In genomic region chr16:93374669-93375068, GRCm38 (mm10) we compare ENCODE assay signal across 11 mouse cellular contexts.
DNase-seq lines count a peak whose midpoint lies in the region; ATAC-seq and TF ChIP-seq lines count a peak whose summit lies in the region.
"Had no signal": no experiment of that assay in that cellular context is flagged by ENCODE, and none has a peak within 500 bp of the region (broad histone marks: within the 10 kb centered on the region; RNA-seq: fewer than 3 reads in every experiment).

No protein-coding gene starts in this region.

- intact Hi-C loops in left cerebral cortex, postnatal 4 days (cut with DNase I): no loop called here

- 0 out of 2 replicates have a peak, but pooled peaks cover 2% of the 10 kb centered on the region for H3K27me3 ChIP-seq in heart, embryonic 11.5 days (ENCODE audit: control insufficient read depth, insufficient read depth, low read length)
- H3K27me3 ChIP-seq in heart, embryonic 12.5 days (replicated peaks): peaks cover 19% of the 10 kb centered on the region; the same call in 1 of the 2 replicates
- no peaks in the 10 kb centered on the region for H3K27me3 ChIP-seq in thymus, adult 2 months (ENCODE audit: control insufficient read depth, insufficient read depth, low read length)

- no peak overlapping the region for H3K27ac ChIP-seq in heart, embryonic 11.5 days (ENCODE audit: low read depth, low read length)
- H3K27ac ChIP-seq in heart, embryonic 12.5 days (ENCODE audit: poor library complexity, severe bottlenecking): no peak overlapping the region
- no peak overlapping the region for H3K27ac ChIP-seq in thymus, adult 2 months (ENCODE audit: control insufficient read depth, insufficient read depth, low read length)
- H3K27ac ChIP-seq: macrophage had no signal

- H3K9me3 ChIP-seq in heart, embryonic 11.5 days (replicated peaks; ENCODE audit: control insufficient read depth, low read length): no peaks in the 10 kb centered on the region
- H3K9me3 ChIP-seq in heart, embryonic 12.5 days (replicated peaks): no peaks in the 10 kb centered on the region

- H3K36me3 ChIP-seq in heart, embryonic 11.5 days (ENCODE audit: control insufficient read depth, insufficient read depth, low read length): no peaks in the 10 kb centered on the region
- no peaks in the 10 kb centered on the region for H3K36me3 ChIP-seq in heart, embryonic 12.5 days
- H3K36me3 ChIP-seq in thymus, adult 2 months (ENCODE audit: control insufficient read depth, insufficient read depth, low read length): no peaks in the 10 kb centered on the region

- no peak overlapping the region for H3K4me2 ChIP-seq in heart, embryonic 11.5 days
- no peak overlapping the region for H3K4me2 ChIP-seq in heart, embryonic 12.5 days

- no peak overlapping the region for H3K4me3 ChIP-seq in heart, embryonic 11.5 days (ENCODE audit: low read depth, low read length)
- H3K4me3 ChIP-seq in heart, embryonic 12.5 days: no peak overlapping the region
- no peak overlapping the region for H3K4me3 ChIP-seq in thymus, adult 2 months (ENCODE audit: control insufficient read depth, insufficient read depth, low read length)

- peak; percentile 23 for DNase-seq in left cerebral cortex, adult 18-20 months (ENCODE audit: low spot score in 2 of 2)
- DNase-seq in left cerebral cortex, postnatal 4 days: no peak
- peak; percentile 50 for DNase-seq in NIH3T3 (ENCODE audit: low read depth)
- DNase-seq in kidney, postnatal 4 days: peak; percentile 68 to 77
- DNase-seq in thymus, adult 2 months: no peak
- DNase-seq: forebrain, postnatal 0 days; spleen, adult 18-20 months had no signal

- peaks cover 4% of the 10 kb centered on the region for H3K4me1 ChIP-seq in heart, embryonic 11.5 days (ENCODE audit: control insufficient read depth, insufficient read depth, low read length)
- H3K4me1 ChIP-seq in heart, embryonic 12.5 days (replicated peaks): peaks cover 18% of the 10 kb centered on the region
- H3K4me1 ChIP-seq in thymus, adult 2 months (replicated peaks; ENCODE audit: control insufficient read depth, insufficient read depth, low read length): no peaks in the 10 kb centered on the region

- WGBS in heart, embryonic 11.5 days (ENCODE audit: insufficient replicate concordance): 66% methylated on average over 6 of the region's 6 CpGs
- 59% methylated on average over 6 of the region's 6 CpGs for whole genome bisulfite sequencing in heart, embryonic 12.5 days
- WGBS in thymus, adult 2 months: 92% methylated on average over 6 of the region's 6 CpGs

- TF ChIP-seq CTCF in thymus, adult 2 months (IDR thresholded peaks at IDR 0.05; ENCODE audit: borderline replicate concordance, control insufficient read depth, extremely low read depth, insufficient read depth, low read length, poor library complexity): no peak

- no peak overlapping the region for H3K9ac ChIP-seq in heart, embryonic 11.5 days (ENCODE audit: low read depth, low read length)
- no peak overlapping the region for H3K9ac ChIP-seq in heart, embryonic 12.5 days
- H3K9ac ChIP-seq: forebrain, postnatal 0 days had no signal

- ATAC-seq in heart, embryonic 11.5 days (replicated peaks; ENCODE audit: insufficient number of reproducible peaks, low FRiP score, low TSS enrichment): 0 out of 2 replicates have a peak, but pooled peaks have one; percentile 22
- ATAC-seq in heart, embryonic 12.5 days (ENCODE audit: insufficient number of reproducible peaks, low FRiP score): no peak
- ATAC-seq in cerebellum, adult (ENCODE audit: insufficient number of reproducible peaks, low FRiP score, low TSS enrichment): no peak
- ATAC-seq: forebrain, postnatal 0 days had no signal

- TF ChIP-seq POLR2A in thymus, adult 2 months (IDR thresholded peaks at IDR 0.05; ENCODE audit: control insufficient read depth, extremely low read depth, insufficient read depth, low read length, poor library complexity): no peak

Comparison
In these comparisons a context has a peak if more than half of its experiments do, and no peak if none do; other contexts are left out.
1. DNase-seq: peak in left cerebral cortex, adult 18-20 months (2 of 2), NIH3T3 (single experiment) and kidney, postnatal 4 days (2 of 2); none in left cerebral cortex, postnatal 4 days (single experiment) and thymus, adult 2 months (single experiment).